Mouse (Mus musculus) heart, embryonic 12.5 days (tissue): ENCODE results near the gene Bach2. TPM values are rescaled to one million over a fixed set of nuclear protein-coding genes. Genes with fewer than 3 reads are reported as not detected.

Experiments used
- ATAC-seq: fragments of 200-750 bp; cut with Nextera tagmentation; 2 replicates; pipeline ENCODE4 v1.8.0; 2017; ENCODE audit warnings: moderate TSS enrichment, moderate library complexity; ENCODE audit not compliant: insufficient number of reproducible peaks, low FRiP score
- H3K27ac ChIP-seq: fragments of 300-500 bp; sonication (generic); 2 replicates; pipeline ENCODE4 v1.5.1; 2016; ENCODE audit warnings: mild to moderate bottlenecking, moderate library complexity; ENCODE audit not compliant: poor library complexity, severe bottlenecking
- H3K27me3 ChIP-seq: fragments of 300-500 bp; sonication (generic); replicated peaks from 2 replicates; pipeline ENCODE4 v1.6.1; 2016; ENCODE audit warnings: mild to moderate bottlenecking, moderate library complexity
- H3K36me3 ChIP-seq: fragments of 300-500 bp; sonication (generic); 2 replicates; pipeline ENCODE4 v1.6.1; 2016; ENCODE audit warnings: mild to moderate bottlenecking, moderate library complexity
- H3K4me1 ChIP-seq: fragments of 300-500 bp; sonication (generic); replicated peaks from 2 replicates; pipeline ENCODE4 v1.6.1; 2016; ENCODE audit warnings: mild to moderate bottlenecking
- H3K4me2 ChIP-seq: fragments of 300-500 bp; sonication (generic); 2 replicates; pipeline ENCODE4 v1.6.1; 2016; ENCODE audit warnings: mild to moderate bottlenecking, moderate library complexity
- H3K4me3 ChIP-seq: fragments of 300-500 bp; sonication (generic); 2 replicates; pipeline ENCODE4 v1.5.1; 2016; ENCODE audit warnings: mild to moderate bottlenecking
- H3K9ac ChIP-seq: fragments of 300-500 bp; sonication (generic); 2 replicates; pipeline ENCODE4 v1.6.1; 2016; ENCODE audit warnings: mild to moderate bottlenecking, moderate library complexity
- H3K9me3 ChIP-seq: fragments of 300-500 bp; sonication (generic); replicated peaks from 2 replicates; pipeline ENCODE4 v1.6.1; 2016; ENCODE audit warnings: mild to moderate bottlenecking, moderate library complexity
- WGBS: fragments of 180-500 bp; shearing (Covaris S2); methylation state at CpG from one replicate; pipeline ENCODE4 v1.1.7; 2016; 5-methylcytosine and 5-hydroxymethylcytosine counted together
- polyA plus RNA-seq: library from polyadenylated mRNA; unstranded; fragments of >200 nt; fragmentation: Nextera tagmentation; extraction: Ambion mirVana; gene quantifications from 2 replicates; pipeline ENCODE4 v1.2.1, GENCODE M21; 2016

Bach2 gene
- polyA plus RNA-seq, 1 experiment from 2014 or later, result 7.0 TPM

DNA sequence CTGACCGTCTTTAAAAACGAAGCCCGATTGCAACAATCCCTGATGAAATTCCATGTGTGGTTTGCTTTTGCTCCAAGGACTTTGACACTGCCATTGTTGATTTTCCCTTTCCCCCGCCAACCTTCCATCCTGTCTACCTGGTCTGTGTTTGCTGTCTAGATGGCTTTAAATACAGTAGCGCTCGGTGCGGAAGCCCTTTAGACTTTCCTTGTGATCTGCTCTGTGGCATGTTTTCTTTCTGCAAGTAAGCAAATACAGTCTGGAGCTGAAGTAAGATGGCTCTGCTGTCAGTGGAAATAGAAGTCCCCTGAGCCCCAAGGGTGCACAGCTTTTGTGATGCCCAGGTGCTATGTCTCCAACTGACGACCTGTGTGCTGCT lies 332.3 kb downstream of the Bach2 start:
- 73% methylated on average over 8 of the region's 8 CpGs for WGBS
- peaks cover 9% of the 10 kb centered on the region; the same call in 1 of the 2 replicates for H3K36me3 ChIP-seq
- H3K9me3 ChIP-seq, result no peaks in the 10 kb centered on the region
- H3K27ac ChIP-seq, result no peak overlapping the region
- ATAC-seq, result no peak
- no peak overlapping the region for H3K4me2 ChIP-seq
- H3K4me3 ChIP-seq, result no peak overlapping the region
- no peaks in the 10 kb centered on the region for H3K27me3 ChIP-seq
- peaks cover 7% of the 10 kb centered on the region; the same call in 1 of the 2 replicates for H3K4me1 ChIP-seq
- no peak overlapping the region for H3K9ac ChIP-seq

DNA sequence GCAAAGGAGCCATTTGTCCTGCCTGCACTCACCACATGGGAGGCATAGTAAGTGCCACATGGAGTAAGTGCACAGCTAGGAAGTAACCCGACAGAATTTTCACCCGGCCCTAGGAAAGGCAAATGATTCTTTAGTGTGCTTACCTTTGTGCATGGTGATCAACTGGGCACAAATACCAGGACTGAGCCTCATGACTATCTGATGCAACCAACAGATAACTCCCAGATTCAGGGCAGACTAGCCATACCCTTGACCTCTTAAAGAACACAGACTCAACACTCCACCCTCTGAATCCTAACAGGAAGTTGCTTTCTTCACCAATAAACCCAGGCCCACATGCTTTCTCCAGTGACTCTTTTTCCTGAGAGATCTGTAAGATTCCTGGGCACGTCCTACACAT lies 332.8 kb downstream of the Bach2 start:
- Histone ChIP-seq H3K27ac (no peak overlapping the region), H3K36me3 (peaks cover 11% of the 10 kb centered on the region; the same call in 1 of the 2 replicates), H3K4me1 (peaks cover 7% of the 10 kb centered on the region; the same call in 1 of the 2 replicates), H3K4me2 (no peak overlapping the region), H3K27me3 (no peaks in the 10 kb centered on the region), H3K9ac (no peak overlapping the region), H3K4me3 (no peak overlapping the region), H3K9me3 (no peaks in the 10 kb centered on the region)
- no peak for ATAC-seq
- WGBS, result 44% methylated on average over 3 of the region's 3 CpGs

DNA sequence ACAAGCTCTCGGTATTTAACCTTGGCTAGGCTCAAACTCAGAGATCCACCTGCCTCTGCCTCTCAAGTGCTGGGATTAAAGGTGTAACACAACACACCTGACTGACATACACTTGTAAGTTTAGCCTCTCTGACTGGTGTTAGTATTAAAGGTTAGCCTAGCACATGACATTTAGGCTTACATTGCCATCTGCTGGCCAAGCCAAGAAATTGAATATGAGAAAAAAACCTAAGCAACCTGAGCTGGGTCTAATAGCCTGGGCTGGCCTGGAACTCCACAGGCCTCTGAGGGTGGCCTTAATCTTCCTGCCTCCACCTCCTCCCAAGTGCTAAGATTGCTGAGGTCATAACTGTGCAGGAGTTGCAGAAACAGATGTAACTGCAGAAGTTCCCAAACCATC lies 333.5 kb downstream of the Bach2 start:
- H3K9me3 ChIP-seq, result no peaks in the 10 kb centered on the region
- 43% methylated on average over 1 of the region's 1 CpGs for WGBS
- no peak for ATAC-seq
- no peak overlapping the region for H3K27ac ChIP-seq
- no peak overlapping the region for H3K4me3 ChIP-seq
- H3K4me2 ChIP-seq, result no peak overlapping the region
- H3K4me1 ChIP-seq, result peaks cover 7% of the 10 kb centered on the region; the same call in 1 of the 2 replicates
- H3K9ac ChIP-seq, result no peak overlapping the region
- peaks cover 12% of the 10 kb centered on the region; the same call in 1 of the 2 replicates for H3K36me3 ChIP-seq
- H3K27me3 ChIP-seq, result no peaks in the 10 kb centered on the region

DNA sequence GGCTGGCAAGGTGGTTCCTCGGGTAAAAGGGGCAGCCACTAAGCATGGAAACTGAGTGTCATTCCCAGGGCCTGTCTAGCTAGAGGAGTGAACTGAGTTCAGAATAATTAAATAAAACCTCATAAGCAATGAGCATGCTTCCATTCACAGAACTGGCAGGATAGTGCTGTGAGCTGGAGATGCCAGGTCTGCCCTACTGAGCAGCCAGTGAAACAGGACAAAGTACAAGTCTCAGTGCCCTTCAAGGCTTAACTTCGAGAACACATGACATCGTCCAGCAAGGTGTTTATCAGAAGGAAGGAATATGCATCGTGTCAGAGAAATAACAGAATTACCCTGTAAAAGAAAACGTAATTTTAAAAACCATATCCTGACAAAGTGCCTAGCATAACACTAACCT lies 335.0 kb downstream of the Bach2 start:
- ATAC-seq, result no peak
- WGBS, result 76% methylated on average over 5 of the region's 5 CpGs
- Histone ChIP-seq H3K27me3 (no peaks in the 10 kb centered on the region), H3K9me3 (no peaks in the 10 kb centered on the region), H3K4me3 (no peak overlapping the region), H3K36me3 (peaks cover 12% of the 10 kb centered on the region; the same call in 1 of the 2 replicates), H3K4me2 (no peak overlapping the region), H3K4me1 (peaks cover 7% of the 10 kb centered on the region; the same call in 1 of the 2 replicates), H3K27ac (no peak overlapping the region), H3K9ac (no peak overlapping the region)

DNA sequence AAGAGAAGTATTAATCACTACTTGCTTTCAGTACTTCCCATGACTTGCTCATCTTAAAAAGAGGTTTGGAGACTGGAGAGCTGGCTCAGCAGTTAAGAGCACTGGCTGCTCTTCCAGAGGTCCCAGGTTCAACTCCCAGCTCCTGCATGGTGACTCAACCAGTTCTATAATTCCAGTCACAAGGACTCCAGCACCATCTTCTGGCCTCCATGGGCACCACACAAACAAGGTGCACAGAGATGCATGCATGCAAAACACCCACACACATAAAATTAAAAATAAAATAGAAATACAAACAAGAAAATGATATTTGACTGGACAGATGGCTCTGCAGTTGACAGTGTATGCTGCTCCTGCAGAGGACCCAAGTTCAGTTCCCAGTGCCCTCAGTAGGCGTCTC lies 336.0 kb downstream of the Bach2 start:
- Histone ChIP-seq H3K4me1 (peaks cover 7% of the 10 kb centered on the region; the same call in 1 of the 2 replicates), H3K4me2 (no peak overlapping the region), H3K9ac (no peak overlapping the region), H3K36me3 (peaks cover 13% of the 10 kb centered on the region; the same call in 1 of the 2 replicates), H3K9me3 (no peaks in the 10 kb centered on the region), H3K27me3 (no peaks in the 10 kb centered on the region), H3K4me3 (no peak overlapping the region), H3K27ac (no peak overlapping the region)
- ATAC-seq, result no peak
- WGBS, result 85% methylated on average over 1 of the region's 1 CpGs

DNA sequence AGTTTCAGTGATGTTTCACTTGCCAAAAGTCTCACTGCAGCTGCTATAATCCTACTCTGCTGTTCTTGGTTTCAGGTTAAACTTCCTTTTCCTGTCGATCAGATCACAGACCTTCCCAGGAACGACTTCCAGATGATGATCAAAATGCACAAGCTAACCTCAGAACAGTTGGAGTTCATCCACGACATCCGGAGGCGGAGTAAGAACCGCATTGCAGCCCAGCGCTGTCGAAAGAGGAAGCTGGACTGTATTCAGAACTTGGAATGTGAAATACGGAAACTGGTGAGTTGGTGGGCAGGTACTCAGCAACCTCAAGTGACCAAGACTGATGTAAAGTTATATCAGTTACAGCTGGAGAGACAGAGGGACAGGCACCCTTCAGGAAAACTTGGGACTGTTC lies 336.6 kb downstream of the Bach2 start:
- no peak overlapping the region for H3K9ac ChIP-seq
- ATAC-seq, result no peak
- WGBS, result 74% methylated on average over 9 of the region's 9 CpGs

DNA sequence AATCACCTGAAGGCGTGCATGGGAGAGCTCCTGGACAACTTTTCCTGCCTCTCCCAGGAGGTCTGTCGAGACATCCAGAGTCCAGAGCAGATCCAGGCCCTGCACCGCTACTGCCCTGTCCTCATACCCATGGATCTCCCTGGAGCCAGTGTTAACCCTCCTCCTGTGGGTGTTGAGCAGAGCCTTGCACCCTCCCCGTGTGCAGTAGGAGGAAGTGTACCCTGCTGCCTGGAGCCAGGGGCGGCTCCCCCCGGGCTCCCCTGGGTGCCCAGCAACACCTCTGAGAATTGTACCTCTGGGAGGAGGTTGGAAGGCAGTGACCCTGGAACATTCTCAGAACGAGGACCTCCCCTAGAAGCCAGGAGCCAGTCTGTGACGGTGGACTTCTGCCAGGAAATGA lies 341.2 kb downstream of the Bach2 start:
- H3K9ac ChIP-seq, result no peak overlapping the region
- H3K9me3 ChIP-seq, result no peaks in the 10 kb centered on the region
- H3K4me1 ChIP-seq, result peaks cover 10% of the 10 kb centered on the region
- no peak overlapping the region for H3K4me3 ChIP-seq
- no peak for ATAC-seq
- peaks cover 21% of the 10 kb centered on the region; the same call in 1 of the 2 replicates for H3K36me3 ChIP-seq
- no peaks in the 10 kb centered on the region for H3K27me3 ChIP-seq
- no peak overlapping the region for H3K27ac ChIP-seq
- H3K4me2 ChIP-seq, result no peak overlapping the region
- WGBS, result 72% methylated on average over 8 of the region's 8 CpGs

More for the DNA sequence above, 336.6 kb downstream of the Bach2 start:
- Histone ChIP-seq H3K4me3 (no peak overlapping the region), H3K9me3 (no peaks in the 10 kb centered on the region), H3K4me2 (no peak overlapping the region), H3K27me3 (no peaks in the 10 kb centered on the region), H3K36me3 (peaks cover 18% of the 10 kb centered on the region; the same call in 1 of the 2 replicates), H3K27ac (no peak overlapping the region), H3K4me1 (peaks cover 10% of the 10 kb centered on the region; the same call in 1 of the 2 replicates)

DNA sequence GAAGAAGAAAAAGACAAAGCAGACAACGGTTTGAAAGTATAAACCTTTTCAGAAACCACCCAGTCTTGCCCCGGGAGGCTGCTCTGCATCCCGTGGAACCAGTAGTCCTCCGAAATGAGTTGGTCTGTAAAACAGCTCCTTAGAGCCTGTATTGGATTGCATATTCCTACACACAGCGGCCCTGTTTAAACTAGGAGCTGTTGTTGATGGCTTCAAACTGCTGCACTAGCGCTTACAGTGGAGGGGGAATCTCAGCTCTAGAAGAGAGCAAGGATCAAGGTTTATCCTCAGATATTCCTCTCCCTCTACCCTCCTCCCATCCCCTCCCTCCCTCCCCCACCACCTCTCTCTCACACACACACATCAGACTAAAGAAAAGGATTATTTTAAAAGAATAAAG lies 345.6 kb downstream of the Bach2 start:
- peaks cover 9% of the 10 kb centered on the region; the same call in 1 of the 2 replicates for H3K36me3 ChIP-seq
- H3K27ac ChIP-seq, result no peak overlapping the region
- WGBS, result 66% methylated on average over 6 of the region's 6 CpGs
- no peak for ATAC-seq
- no peak overlapping the region for H3K9ac ChIP-seq
- H3K4me3 ChIP-seq, result no peak overlapping the region
- no peaks in the 10 kb centered on the region for H3K27me3 ChIP-seq
- H3K4me2 ChIP-seq, result no peak overlapping the region
- H3K9me3 ChIP-seq, result no peaks in the 10 kb centered on the region
- H3K4me1 ChIP-seq, result peaks cover 10% of the 10 kb centered on the region

DNA sequence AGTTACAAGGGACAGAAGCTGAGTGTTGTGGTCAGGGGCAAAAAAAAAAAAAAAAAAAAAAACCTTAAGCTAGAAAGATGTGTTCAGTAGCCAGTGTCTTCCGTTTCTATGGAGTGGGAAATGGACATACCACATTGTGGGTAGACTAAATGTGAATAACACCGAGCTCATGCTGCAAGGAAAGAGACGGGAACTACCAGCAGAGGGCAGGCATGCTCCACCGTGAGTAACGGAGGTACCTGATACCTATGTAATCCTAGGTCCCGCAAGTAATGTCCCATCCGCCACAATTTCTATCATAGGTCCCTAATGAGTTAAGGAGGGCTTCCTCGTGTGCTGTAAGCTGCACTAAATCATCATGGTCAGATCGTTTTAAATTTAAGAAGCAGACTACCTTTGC lies 348.0 kb downstream of the Bach2 start:
- no peak for ATAC-seq
- Histone ChIP-seq H3K4me3 (no peak overlapping the region), H3K27me3 (no peaks in the 10 kb centered on the region), H3K9ac (no peak overlapping the region), H3K36me3 (no peaks in the 10 kb centered on the region), H3K9me3 (no peaks in the 10 kb centered on the region), H3K27ac (no peak overlapping the region), H3K4me1 (peaks cover 3% of the 10 kb centered on the region; the same call in 1 of the 2 replicates), H3K4me2 (no peak overlapping the region)
- 14% methylated on average over 9 of the region's 9 CpGs for WGBS

DNA sequence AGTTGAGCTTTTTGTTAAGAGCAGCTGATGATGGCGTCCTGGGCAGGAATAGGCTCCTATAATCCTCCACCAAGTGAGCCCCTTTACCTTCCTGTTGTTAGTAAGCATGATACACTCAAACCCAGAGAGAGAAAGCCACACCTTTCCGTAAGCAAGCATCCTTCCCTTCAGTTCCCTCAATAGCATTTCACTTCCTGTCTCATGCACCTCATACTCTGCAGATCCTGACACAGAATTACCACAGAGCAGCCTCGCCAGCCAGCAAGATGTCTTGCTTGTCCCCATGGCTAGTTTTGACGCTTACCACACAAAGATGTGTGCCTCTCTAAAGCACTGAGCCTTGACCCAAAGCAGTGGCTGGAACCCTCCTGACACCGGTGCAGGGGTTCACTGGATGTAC lies 348.9 kb downstream of the Bach2 start:
- ATAC-seq, result no peak
- no peaks in the 10 kb centered on the region for H3K27me3 ChIP-seq
- 85% methylated on average over 5 of the region's 5 CpGs for WGBS

DNA sequence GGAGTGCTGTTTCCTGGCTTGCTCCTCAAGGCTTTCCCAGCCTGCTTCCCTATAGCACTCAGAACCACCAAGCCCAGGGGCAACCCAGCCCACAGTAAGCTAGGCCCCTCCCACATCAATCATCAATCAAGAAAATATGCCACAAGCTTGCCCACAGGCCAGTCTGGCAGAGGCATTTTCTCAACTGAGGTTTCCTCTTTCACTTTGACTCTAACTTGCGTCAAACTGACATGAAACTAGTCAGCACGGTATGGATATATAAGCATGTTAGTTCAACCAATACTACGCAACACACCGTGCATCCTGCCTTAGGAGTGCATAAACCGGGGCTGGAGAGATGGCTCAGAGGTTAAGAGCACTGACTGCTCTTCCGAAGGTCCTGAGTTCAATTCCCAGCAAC lies 349.6 kb downstream of the Bach2 start:
- H3K36me3 ChIP-seq, result no peaks in the 10 kb centered on the region
- no peak overlapping the region for H3K27ac ChIP-seq
- H3K27me3 ChIP-seq, result no peaks in the 10 kb centered on the region
- no peak for ATAC-seq
- H3K4me3 ChIP-seq, result no peak overlapping the region
- H3K9me3 ChIP-seq, result no peaks in the 10 kb centered on the region
- no peak overlapping the region for H3K4me2 ChIP-seq
- 79% methylated on average over 6 of the region's 6 CpGs for WGBS
- H3K9ac ChIP-seq, result no peak overlapping the region
- H3K4me1 ChIP-seq, result no peaks in the 10 kb centered on the region

More for the DNA sequence above, 348.9 kb downstream of the Bach2 start:
- Histone ChIP-seq H3K9me3 (no peaks in the 10 kb centered on the region), H3K36me3 (no peaks in the 10 kb centered on the region), H3K27ac (no peak overlapping the region), H3K9ac (no peak overlapping the region), H3K4me1 (no peaks in the 10 kb centered on the region), H3K4me2 (no peak overlapping the region), H3K4me3 (no peak overlapping the region)

DNA sequence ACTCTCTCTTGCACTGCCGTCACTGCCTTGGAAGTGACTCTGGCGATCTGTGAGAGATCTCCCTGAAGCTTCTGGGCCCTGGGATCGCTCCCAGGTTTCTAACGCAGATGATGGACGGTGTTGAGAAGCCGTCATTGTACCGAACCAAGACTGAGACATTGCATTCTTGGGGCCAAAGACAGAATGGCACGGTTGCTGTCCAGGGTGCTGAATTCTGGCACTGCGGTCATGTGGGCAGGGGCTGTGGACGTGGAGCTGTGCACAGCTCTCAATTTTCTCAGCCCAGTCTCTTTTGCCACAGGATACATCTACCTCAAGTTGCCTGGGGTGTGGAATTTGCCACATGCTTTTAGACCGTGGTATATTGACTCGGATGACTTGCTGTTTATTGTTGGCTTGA lies 362.5 kb downstream of the Bach2 start:
- Histone ChIP-seq H3K36me3 (no peaks in the 10 kb centered on the region), H3K4me3 (no peak overlapping the region), H3K4me2 (no peak overlapping the region), H3K27me3 (no peaks in the 10 kb centered on the region), H3K27ac (no peak overlapping the region), H3K9ac (no peak overlapping the region), H3K9me3 (no peaks in the 10 kb centered on the region), H3K4me1 (no peaks in the 10 kb centered on the region)
- 20% methylated on average over 12 of the region's 12 CpGs for WGBS
- no peak for ATAC-seq
